Mouse (Mus musculus) ES-Bruce4 (cell line): ENCODE measurements around the gene Lbp. TPM values are rescaled to one million over a fixed set of nuclear protein-coding genes. Genes with fewer than 3 reads are reported as not detected.

Source experiments
- H3K27ac ChIP-seq: 2 replicates; pipeline ENCODE4 v1.5.1; 2012; ENCODE audit warnings: low read length, inconsistent platforms; ENCODE audit not compliant: insufficient read depth
- H3K27me3 ChIP-seq: 2 replicates; pipeline ENCODE4 v1.6.1; 2012; ENCODE audit warnings: mild to moderate bottlenecking, low read length, inconsistent platforms; ENCODE audit not compliant: control insufficient read depth, poor library complexity, insufficient read depth, severe bottlenecking
- H3K36me3 ChIP-seq: 2 replicates; pipeline ENCODE4 v1.6.1; 2012; ENCODE audit warnings: inconsistent platforms, mild to moderate bottlenecking, low read length, moderate library complexity; ENCODE audit not compliant: control insufficient read depth, poor library complexity, insufficient read depth, severe bottlenecking
- H3K4me1 ChIP-seq: one replicate; pipeline ENCODE4 v1.8.1; 2011; ENCODE audit warnings: low read length; ENCODE audit not compliant: control insufficient read depth, insufficient read depth
- H3K4me3 ChIP-seq: 2 replicates; pipeline ENCODE4 v1.5.1; 2011; ENCODE audit warnings: low read depth, mild to moderate bottlenecking, low read length
- H3K9ac ChIP-seq: 2 replicates; pipeline ENCODE4 v1.6.1; 2012; ENCODE audit warnings: low read depth, mild to moderate bottlenecking, inconsistent platforms; ENCODE audit not compliant: poor library complexity, severe bottlenecking
- H3K9me3 ChIP-seq: replicated peaks from 2 replicates; pipeline ENCODE4 v1.6.1; 2012; ENCODE audit warnings: mild to moderate bottlenecking, low read length, inconsistent platforms; ENCODE audit not compliant: control insufficient read depth, poor library complexity, insufficient read depth, severe bottlenecking
- CTCF ChIP-seq: IDR thresholded peaks from one replicate; pipeline ENCODE4 v1.8.1; 2011; ENCODE audit warnings: low read depth, low read length
- EP300 ChIP-seq: IDR thresholded peaks from 2 replicates; pipeline ENCODE4 v1.6.1; 2011; ENCODE audit warnings: low read depth, low read length; ENCODE audit not compliant: insufficient read depth
- POLR2A ChIP-seq: IDR thresholded peaks from one replicate; pipeline ENCODE4 v1.8.1; 2011; ENCODE audit warnings: low read length; ENCODE audit not compliant: insufficient read depth
- polyA plus RNA-seq: library from polyadenylated mRNA; stranded (reverse); fragments of >200 nt; gene quantifications from 2 replicates; pipeline ENCODE4 v1.2.4, GENCODE M21; 2011; ENCODE audit warnings: low read depth; ENCODE audit not compliant: missing spikeins, insufficient read depth, insufficient read length

Lbp gene
- polyA plus RNA-seq, 1 experiment = 0.43 TPM

- H3K4me1 ChIP-seq = no peaks in the 10 kb centered on the region
- no peak overlapping the region for H3K9ac ChIP-seq
- no peaks in the 10 kb centered on the region for H3K9me3 ChIP-seq
- no peak overlapping the region for H3K4me3 ChIP-seq
- no peak for TF ChIP-seq EP300
- no peak for TF ChIP-seq CTCF
- TF ChIP-seq POLR2A = no peak
- H3K27me3 ChIP-seq = no peaks in the 10 kb centered on the region
- no peaks in the 10 kb centered on the region for H3K36me3 ChIP-seq
- H3K27ac ChIP-seq = no peak overlapping the region
Measured at GRCm38 (mm10) chr2:158325609-158326008, 19.3 kb downstream of the Lbp start.

GRCm38 (mm10) chr2:158334356-158334755 is 28.1 kb downstream of the Lbp start:
- H3K9ac ChIP-seq = no peak overlapping the region

GRCm38 (mm10) chr2:158337698-158338097 is 31.4 kb downstream of the Lbp start:
- Histone ChIP-seq H3K36me3 (no peaks in the 10 kb centered on the region), H3K9me3 (no peaks in the 10 kb centered on the region), H3K27ac (no peak overlapping the region), H3K9ac (no peak overlapping the region), H3K4me1 (no peaks in the 10 kb centered on the region), H3K27me3 (no peaks in the 10 kb centered on the region), H3K4me3 (no peak overlapping the region)
- no peak for TF ChIP-seq CTCF
- TF ChIP-seq EP300 = no peak
- no peak for TF ChIP-seq POLR2A

More at GRCm38 (mm10) chr2:158334356-158334755, 28.1 kb downstream of the Lbp start:
- no peak overlapping the region for H3K27ac ChIP-seq
- no peaks in the 10 kb centered on the region for H3K4me1 ChIP-seq
- TF ChIP-seq EP300 (no peak), POLR2A (no peak), CTCF (no peak)
- H3K9me3 ChIP-seq = no peaks in the 10 kb centered on the region
- H3K4me3 ChIP-seq = no peak overlapping the region
- no peaks in the 10 kb centered on the region for H3K27me3 ChIP-seq
- H3K36me3 ChIP-seq = no peaks in the 10 kb centered on the region

GRCm38 (mm10) chr2:158339948-158340564 is 33.8 kb downstream of the Lbp start:
- no peak overlapping the region for H3K27ac ChIP-seq
- H3K36me3 ChIP-seq = no peaks in the 10 kb centered on the region
- H3K9me3 ChIP-seq = no peaks in the 10 kb centered on the region
- no peaks in the 10 kb centered on the region for H3K27me3 ChIP-seq
- no peaks in the 10 kb centered on the region for H3K4me1 ChIP-seq
- no peak overlapping the region for H3K4me3 ChIP-seq
- TF ChIP-seq EP300 (no peak), POLR2A (no peak), CTCF (peak; percentile 90)
- H3K9ac ChIP-seq = no peak overlapping the region

- Histone ChIP-seq H3K27me3 (no peaks in the 10 kb centered on the region), H3K36me3 (no peaks in the 10 kb centered on the region), H3K27ac (no peak overlapping the region), H3K9me3 (no peaks in the 10 kb centered on the region), H3K4me3 (no peak overlapping the region), H3K4me1 (no peaks in the 10 kb centered on the region), H3K9ac (no peak overlapping the region)
- TF ChIP-seq EP300 = no peak
- no peak for TF ChIP-seq CTCF
- no peak for TF ChIP-seq POLR2A
Measured at GRCm38 (mm10) chr2:158341324-158341723, 35.0 kb downstream of the Lbp start.

GRCm38 (mm10) chr2:158343495-158343894 is 37.2 kb downstream of the Lbp start:
- TF ChIP-seq CTCF = no peak
- no peak for TF ChIP-seq POLR2A
- TF ChIP-seq EP300 = no peak
- no peak overlapping the region for H3K27ac ChIP-seq

More at GRCm38 (mm10) chr2:158343495-158343894, 37.2 kb downstream of the Lbp start:
- Histone ChIP-seq H3K27me3 (no peaks in the 10 kb centered on the region), H3K4me1 (no peaks in the 10 kb centered on the region), H3K9ac (no peak overlapping the region), H3K4me3 (no peak overlapping the region), H3K9me3 (no peaks in the 10 kb centered on the region), H3K36me3 (no peaks in the 10 kb centered on the region)
